Mouse (Mus musculus): Measurements from ENCODE around the gene Sp2.

GRCm38 (mm10) chr11:96916885-96917396, 65.8 kb downstream of the Sp2 start:
- TF ChIP-seq CTCF (IDR thresholded peaks at IDR 0.05; ENCODE audit: extremely low read depth, insufficient read depth, insufficient read length, insufficient replicate concordance) (no peak), POLR2A (IDR thresholded peaks at IDR 0.05; ENCODE audit: low read depth, low read length) (no peak)
